Mouse (Mus musculus): ENCODE measurements at regions not wholly inside any gene's neighbourhood (a gene's known extent, or its start where the extent isn't known, plus 50 kb on each side); places are given as distances from the start of the nearest gene placed in this dataset.

- peak overlapping the region; percentile 25 for H3K9ac ChIP-seq (ENCODE audit: low read depth, low read length)
- H3K36me3 ChIP-seq (ENCODE audit: control insufficient read depth, insufficient read depth, low read length) = no peaks in the 10 kb centered on the region
- peak overlapping the region; percentile 61 for H3K4me2 ChIP-seq
- WGBS = 5% methylated on average over 21 of the region's 21 CpGs
- no peaks in the 10 kb centered on the region for H3K9me3 ChIP-seq (ENCODE audit: control insufficient read depth, low read length)
- peaks cover 2% of the 10 kb centered on the region for H3K27me3 ChIP-seq (replicated peaks; ENCODE audit: control insufficient read depth, insufficient read depth, low read length)
- H3K4me1 ChIP-seq (replicated peaks; ENCODE audit: control insufficient read depth, insufficient read depth, low read length) = peaks cover 5% of the 10 kb centered on the region
- peak overlapping the region; percentile 59; the same call in 1 of the 2 replicates for H3K27ac ChIP-seq (ENCODE audit: low read depth, low read length)
- DNase-seq (ENCODE audit: low spot score) = peak; percentile 65
- H3K4me3 ChIP-seq (ENCODE audit: low read depth, low read length) = peak overlapping the region; percentile 25
- peak; percentile 50 for ATAC-seq (replicated peaks; ENCODE audit: low FRiP score)
Measured at GRCm38 (mm10) chr6:127265901-127266812, 114.2 kb upstream of the Ccnd2 start.

DNA sequence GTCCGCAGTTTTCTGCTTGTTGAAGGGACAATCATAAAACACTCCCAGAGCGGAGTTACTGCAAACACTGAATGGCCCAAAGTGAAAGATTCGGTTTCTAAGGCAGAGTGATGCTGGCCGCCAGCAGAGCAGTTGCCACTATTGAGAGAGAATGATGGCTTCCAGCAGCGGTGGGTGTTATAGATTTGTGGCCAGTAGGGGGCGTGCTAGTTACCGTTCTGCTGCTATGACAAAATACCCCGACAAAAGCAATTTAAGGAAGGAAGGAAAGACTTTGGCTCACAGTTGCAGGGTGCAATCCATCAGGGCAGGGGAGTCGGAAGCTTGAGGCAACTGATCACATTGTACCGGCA, 114.8 kb upstream of the Ccnd2 start:
- peak overlapping the region; percentile 59; the same call in 1 of the 2 replicates for H3K27ac ChIP-seq (ENCODE audit: low read depth, low read length)
- peak overlapping the region; percentile 61 for H3K4me2 ChIP-seq
- ATAC-seq (replicated peaks; ENCODE audit: low FRiP score) (no peak), DNase-seq (ENCODE audit: low spot score) (peak; percentile 49)
- peaks cover 2% of the 10 kb centered on the region for H3K27me3 ChIP-seq (replicated peaks; ENCODE audit: control insufficient read depth, insufficient read depth, low read length)
- H3K4me3 ChIP-seq (ENCODE audit: low read depth, low read length) = peak overlapping the region; percentile 25; the same call in 1 of the 2 replicates
- H3K4me1 ChIP-seq (replicated peaks; ENCODE audit: control insufficient read depth, insufficient read depth, low read length) = peaks cover 5% of the 10 kb centered on the region
- no peaks in the 10 kb centered on the region for H3K36me3 ChIP-seq (ENCODE audit: control insufficient read depth, insufficient read depth, low read length)
- H3K9me3 ChIP-seq (ENCODE audit: control insufficient read depth, low read length) = no peaks in the 10 kb centered on the region
- whole genome bisulfite sequencing = 27% methylated on average over 10 of the region's 10 CpGs
- peak overlapping the region; percentile 25 for H3K9ac ChIP-seq (ENCODE audit: low read depth, low read length)

- no peak overlapping the region for H3K4me3 ChIP-seq (ENCODE audit: low read depth, low read length)
- no peak for ATAC-seq (replicated peaks; ENCODE audit: low FRiP score)
- 73% methylated on average over 4 of the region's 4 CpGs for WGBS
Measured at GRCm38 (mm10) chr6:127269021-127269420, 117.0 kb upstream of the Ccnd2 start.

DNA sequence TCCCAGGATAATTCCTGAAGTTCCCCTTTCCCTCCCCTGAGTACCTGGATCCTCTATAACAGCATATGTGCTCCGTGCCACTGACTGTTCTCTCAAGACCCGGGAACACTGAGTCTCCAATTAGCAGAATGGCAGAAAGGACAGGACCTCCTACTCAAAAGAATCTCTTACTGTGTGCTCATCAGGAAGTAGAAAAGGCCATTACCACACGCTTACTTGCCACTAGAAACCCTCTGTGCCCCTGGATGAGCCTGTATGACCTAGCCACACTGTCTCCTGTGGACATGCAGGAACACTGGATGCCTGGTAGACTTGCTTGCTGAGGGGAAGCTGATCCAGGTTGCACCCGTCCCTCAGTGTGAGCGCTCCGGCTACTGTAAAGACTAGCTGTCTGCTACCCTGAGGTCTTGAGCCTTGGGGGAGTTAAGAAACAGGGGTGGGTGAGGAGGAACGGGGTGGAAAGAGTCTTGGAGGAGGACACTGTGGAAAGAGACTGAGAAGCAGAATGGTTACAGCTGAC, 117.6 kb upstream of the Ccnd2 start:
- no peak for DNase-seq (ENCODE audit: low spot score)

More at GRCm38 (mm10) chr6:127269021-127269420, 117.0 kb upstream of the Ccnd2 start:
- H3K4me1 ChIP-seq (replicated peaks; ENCODE audit: control insufficient read depth, insufficient read depth, low read length) = peaks cover 5% of the 10 kb centered on the region
- no peaks in the 10 kb centered on the region for H3K36me3 ChIP-seq (ENCODE audit: control insufficient read depth, insufficient read depth, low read length)
- H3K4me2 ChIP-seq = no peak overlapping the region
- H3K27ac ChIP-seq (ENCODE audit: low read depth, low read length) = no peak overlapping the region
- H3K9ac ChIP-seq (ENCODE audit: low read depth, low read length) = no peak overlapping the region
- H3K27me3 ChIP-seq (replicated peaks; ENCODE audit: control insufficient read depth, insufficient read depth, low read length) = peaks cover 2% of the 10 kb centered on the region
- no peaks in the 10 kb centered on the region for H3K9me3 ChIP-seq (ENCODE audit: control insufficient read depth, low read length)
- DNase-seq (ENCODE audit: low spot score) = no peak

DNA sequence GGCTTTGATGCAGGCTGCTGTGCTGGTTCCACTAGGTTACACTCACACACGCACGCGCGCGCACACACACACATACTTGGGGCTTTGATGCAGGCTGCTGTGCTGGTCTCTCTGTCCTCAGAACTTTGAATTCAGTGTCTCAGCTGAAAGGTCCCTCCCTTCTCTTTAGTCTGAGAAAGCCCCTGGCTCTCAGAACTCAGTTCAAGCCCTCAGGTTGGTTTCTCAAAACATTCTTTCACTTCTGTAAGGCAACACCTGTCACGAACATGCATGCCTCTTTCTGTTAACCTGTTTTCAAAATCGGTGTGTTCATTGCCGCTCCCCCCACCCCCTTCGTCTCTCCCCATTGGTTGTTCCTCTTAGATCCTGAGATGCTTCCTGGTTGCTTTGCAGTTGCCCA, 118.8 kb upstream of the Ccnd2 start:
- Histone ChIP-seq H3K36me3 (ENCODE audit: control insufficient read depth, insufficient read depth, low read length) (no peaks in the 10 kb centered on the region), H3K9ac (ENCODE audit: low read depth, low read length) (no peak overlapping the region), H3K4me1 (replicated peaks; ENCODE audit: control insufficient read depth, insufficient read depth, low read length) (peaks cover 5% of the 10 kb centered on the region), H3K9me3 (ENCODE audit: control insufficient read depth, low read length) (no peaks in the 10 kb centered on the region), H3K4me2 (no peak overlapping the region), H3K27me3 (replicated peaks; ENCODE audit: control insufficient read depth, insufficient read depth, low read length) (peaks cover 2% of the 10 kb centered on the region), H3K4me3 (ENCODE audit: low read depth, low read length) (no peak overlapping the region), H3K27ac (ENCODE audit: low read depth, low read length) (no peak overlapping the region)
- WGBS = 90% methylated on average over 9 of the region's 9 CpGs
- DNase-seq (ENCODE audit: low spot score) (no peak), ATAC-seq (replicated peaks; ENCODE audit: low FRiP score) (no peak)

More for the DNA sequence above, 117.6 kb upstream of the Ccnd2 start:
- Histone ChIP-seq H3K4me3 (ENCODE audit: low read depth, low read length) (no peak overlapping the region), H3K9me3 (ENCODE audit: control insufficient read depth, low read length) (no peaks in the 10 kb centered on the region), H3K4me2 (no peak overlapping the region), H3K4me1 (replicated peaks; ENCODE audit: control insufficient read depth, insufficient read depth, low read length) (peaks cover 5% of the 10 kb centered on the region), H3K9ac (ENCODE audit: low read depth, low read length) (no peak overlapping the region), H3K27ac (ENCODE audit: low read depth, low read length) (no peak overlapping the region), H3K36me3 (ENCODE audit: control insufficient read depth, insufficient read depth, low read length) (no peaks in the 10 kb centered on the region), H3K27me3 (replicated peaks; ENCODE audit: control insufficient read depth, insufficient read depth, low read length) (peaks cover 2% of the 10 kb centered on the region)
- no peak for ATAC-seq (replicated peaks; ENCODE audit: low FRiP score)
- WGBS = 67% methylated on average over 7 of the region's 7 CpGs

DNA sequence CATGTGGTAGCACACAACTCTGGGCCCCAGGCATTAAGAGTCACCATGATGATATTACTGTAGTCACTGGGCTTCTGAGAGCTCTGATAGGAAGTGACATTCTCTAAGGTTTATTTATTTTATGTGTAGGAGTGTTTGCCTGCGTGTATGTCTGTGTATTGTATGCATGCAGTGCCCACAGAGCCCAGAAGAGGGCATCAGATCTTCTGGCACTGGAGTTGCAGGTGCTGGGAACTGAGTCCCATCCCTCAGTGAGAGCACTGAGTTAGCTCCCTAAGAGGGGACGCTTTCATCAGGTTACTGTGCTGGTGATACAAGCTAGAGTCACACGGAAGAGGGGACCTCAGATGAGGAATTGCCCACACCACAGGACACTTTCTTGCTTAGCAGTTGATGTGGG, 119.4 kb upstream of the Ccnd2 start:
- 92% methylated on average over 3 of the region's 3 CpGs for WGBS
- H3K27me3 ChIP-seq (replicated peaks; ENCODE audit: control insufficient read depth, insufficient read depth, low read length) = peaks cover 2% of the 10 kb centered on the region

DNA sequence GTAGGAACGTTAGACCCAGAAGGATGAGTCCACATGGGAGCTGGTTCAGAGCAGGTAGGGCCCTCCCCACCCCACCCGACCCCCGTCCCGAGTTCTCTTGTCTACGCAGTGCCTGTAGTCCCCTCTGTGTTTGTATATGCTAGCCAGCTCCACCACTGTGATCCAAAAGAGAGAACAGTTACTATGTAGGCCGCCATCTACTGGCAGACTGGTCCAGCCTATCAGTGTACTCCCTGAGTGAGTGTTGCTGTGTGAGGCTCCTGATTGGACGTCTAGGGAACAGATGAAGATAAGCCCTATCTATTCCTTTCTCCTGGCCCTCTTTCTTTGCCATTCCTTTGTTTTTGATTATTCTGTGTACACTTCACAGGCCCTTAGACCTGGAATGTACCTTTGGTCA, 120.6 kb upstream of the Ccnd2 start:
- Histone ChIP-seq H3K27me3 (replicated peaks; ENCODE audit: control insufficient read depth, insufficient read depth, low read length) (peaks cover 2% of the 10 kb centered on the region), H3K36me3 (ENCODE audit: control insufficient read depth, insufficient read depth, low read length) (no peaks in the 10 kb centered on the region), H3K9me3 (ENCODE audit: control insufficient read depth, low read length) (no peaks in the 10 kb centered on the region), H3K9ac (ENCODE audit: low read depth, low read length) (no peak overlapping the region), H3K4me2 (no peak overlapping the region), H3K4me3 (ENCODE audit: low read depth, low read length) (no peak overlapping the region), H3K27ac (ENCODE audit: low read depth, low read length) (no peak overlapping the region), H3K4me1 (replicated peaks; ENCODE audit: control insufficient read depth, insufficient read depth, low read length) (no peaks in the 10 kb centered on the region)
- 62% methylated on average over 7 of the region's 7 CpGs for WGBS
- no peak; the same call in 1 of the 2 replicates for ATAC-seq (replicated peaks; ENCODE audit: low FRiP score)
- DNase-seq (ENCODE audit: low spot score) = no peak

More for the DNA sequence above, 119.4 kb upstream of the Ccnd2 start:
- H3K27ac ChIP-seq (ENCODE audit: low read depth, low read length) = no peak overlapping the region
- H3K9me3 ChIP-seq (ENCODE audit: control insufficient read depth, low read length) = no peaks in the 10 kb centered on the region
- H3K9ac ChIP-seq (ENCODE audit: low read depth, low read length) = no peak overlapping the region
- ATAC-seq (replicated peaks; ENCODE audit: low FRiP score) (no peak), DNase-seq (ENCODE audit: low spot score) (no peak)
- H3K36me3 ChIP-seq (ENCODE audit: control insufficient read depth, insufficient read depth, low read length) = no peaks in the 10 kb centered on the region
- H3K4me2 ChIP-seq = no peak overlapping the region
- H3K4me3 ChIP-seq (ENCODE audit: low read depth, low read length) = no peak overlapping the region
- peaks cover 4% of the 10 kb centered on the region for H3K4me1 ChIP-seq (replicated peaks; ENCODE audit: control insufficient read depth, insufficient read depth, low read length)

- DNase-seq (ENCODE audit: low spot score) = no peak
- no peak overlapping the region for H3K4me3 ChIP-seq (ENCODE audit: low read depth, low read length)
- no peak overlapping the region for H3K9ac ChIP-seq (ENCODE audit: low read depth, low read length)
- H3K4me2 ChIP-seq = no peak overlapping the region
- 86% methylated on average over 9 of the region's 9 CpGs for WGBS
- H3K4me1 ChIP-seq (replicated peaks; ENCODE audit: control insufficient read depth, insufficient read depth, low read length) = no peaks in the 10 kb centered on the region
- H3K27me3 ChIP-seq (replicated peaks; ENCODE audit: control insufficient read depth, insufficient read depth, low read length) = no peaks in the 10 kb centered on the region; the same call in 1 of the 2 replicates
- peaks cover 4% of the 10 kb centered on the region; the same call in 1 of the 2 replicates for H3K9me3 ChIP-seq (ENCODE audit: control insufficient read depth, low read length)
- H3K36me3 ChIP-seq (ENCODE audit: control insufficient read depth, insufficient read depth, low read length) = no peaks in the 10 kb centered on the region
- no peak overlapping the region for H3K27ac ChIP-seq (ENCODE audit: low read depth, low read length)
- ATAC-seq (replicated peaks; ENCODE audit: low FRiP score) = no peak
Measured at GRCm38 (mm10) chr6:127274732-127275429, 122.9 kb upstream of the Ccnd2 start.
